Comparison of ENCODE assay signal across 38 mouse cellular contexts in the genomic region with DNA sequence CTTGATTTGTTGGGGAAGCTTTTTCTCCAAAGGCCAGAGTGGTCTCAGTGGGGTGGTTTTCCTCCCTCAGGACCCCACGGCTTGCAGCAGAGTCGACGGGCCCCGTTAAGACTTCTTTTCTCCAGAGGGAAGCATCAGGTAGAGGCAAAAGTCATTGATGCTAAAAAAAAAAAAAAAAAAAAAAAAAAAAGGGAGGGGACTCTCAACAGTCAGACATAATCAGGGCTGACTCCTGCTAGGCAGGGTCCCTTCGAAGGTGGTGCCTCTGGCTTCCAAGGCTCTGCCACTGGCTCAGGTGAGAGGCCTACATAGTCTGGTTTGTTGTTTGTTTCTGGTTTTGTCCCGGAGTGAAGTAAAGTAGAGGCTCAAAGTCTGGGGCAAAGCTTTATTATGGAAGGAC. TPM values are rescaled to one million over a fixed set of nuclear protein-coding genes. Genes with fewer than 3 reads are reported as not detected.
"Had no signal": no experiment of that assay in that cellular context is flagged by ENCODE, and none has a peak within 500 bp of the region (broad histone marks: within the 10 kb centered on the region; RNA-seq: fewer than 3 reads in every experiment).

No protein-coding gene starts in this region.

- H3K4me2 ChIP-seq: heart, embryonic 11.5 days; heart, embryonic 13.5 days; heart, embryonic 15.5 days; hindbrain, embryonic 13.5 days; hindbrain, embryonic 15.5 days; kidney, embryonic 15.5 days; limb, embryonic 12.5 days; liver, embryonic 11.5 days; liver, embryonic 13.5 days had no signal

- H3K9me3 ChIP-seq: heart, embryonic 13.5 days; heart, embryonic 15.5 days; hindbrain, embryonic 13.5 days; hindbrain, embryonic 15.5 days; kidney, embryonic 15.5 days; limb, embryonic 12.5 days; liver, embryonic 13.5 days had no signal

- H3K4me3 ChIP-seq: heart, adult 2 months; heart, embryonic 13.5 days; heart, embryonic 15.5 days; hindbrain, embryonic 13.5 days; hindbrain, embryonic 15.5 days; kidney, embryonic 15.5 days; limb, embryonic 12.5 days; liver, embryonic 13.5 days had no signal

- DNase-seq: gastrocnemius, postnatal 14 days; gastrocnemius, postnatal 36 days; heart, adult 11 months; heart, adult 2 months; heart, postnatal 14 days; heart, postnatal 36 days; kidney, adult 11 months; kidney, adult 2 months; kidney, adult 9 months; kidney, postnatal 14 days; kidney, postnatal 36 days; layer of hippocampus, adult 9-11 months; layer of hippocampus, postnatal 36 days; left cerebral cortex, postnatal 4 days; liver; liver, embryonic 13.5 days had no signal

- H3K27ac ChIP-seq: heart, adult 2 months; heart, embryonic 13.5 days; heart, embryonic 15.5 days; hindbrain, embryonic 13.5 days; hindbrain, embryonic 15.5 days; hindbrain, postnatal 0 days; kidney, embryonic 15.5 days; kidney, postnatal 0 days; limb, embryonic 12.5 days; liver, embryonic 13.5 days had no signal

- H3K9ac ChIP-seq: heart, embryonic 13.5 days; heart, embryonic 15.5 days; hindbrain, embryonic 13.5 days; hindbrain, embryonic 15.5 days; kidney, embryonic 15.5 days; limb, embryonic 12.5 days; liver, embryonic 13.5 days had no signal

- H3K27me3 ChIP-seq: heart, embryonic 13.5 days; heart, embryonic 15.5 days; hindbrain, embryonic 13.5 days; hindbrain, embryonic 15.5 days; kidney, embryonic 15.5 days; limb, embryonic 12.5 days; liver, embryonic 13.5 days had no signal

- ATAC-seq: hindbrain, postnatal 0 days; intestine, embryonic 16.5 days had no signal

- H3K4me1 ChIP-seq: hindbrain, embryonic 13.5 days; hindbrain, embryonic 15.5 days; liver, embryonic 13.5 days had no signal

RNA-seq across cellular contexts. Expression of gene Gm9918, which starts 54.7 kb away (rescaled TPM):
- total RNA-seq: gastrocnemius, adult 18-20 months; gastrocnemius, adult 8-10 months; gastrocnemius, postnatal 14 days; gastrocnemius, postnatal 36 days; heart, adult 2 months; heart, postnatal 14 days; heart, postnatal 36 days; hematopoietic stem cell, adult 5-6 weeks; hindbrain, postnatal 0 days; layer of hippocampus, adult 18-20 months; layer of hippocampus, postnatal 14 days; layer of hippocampus, postnatal 36 days; left cerebral cortex, adult 18-20 months; left cerebral cortex, adult 8-10 months; left cerebral cortex, postnatal 10 days; left cerebral cortex, postnatal 25 days; left cerebral cortex, postnatal 4 days had no signal
- polyA plus RNA-seq: heart, adult 2 months; heart, embryonic 13.5 days; heart, embryonic 15.5 days; heart, postnatal 0 days; large intestine, adult 2 months; liver, embryonic 11.5 days; liver, embryonic 13.5 days had no signal
